Mouse (Mus musculus): ENCODE measurements around the gene Tmem164.

Gene Tmem164

DNA sequence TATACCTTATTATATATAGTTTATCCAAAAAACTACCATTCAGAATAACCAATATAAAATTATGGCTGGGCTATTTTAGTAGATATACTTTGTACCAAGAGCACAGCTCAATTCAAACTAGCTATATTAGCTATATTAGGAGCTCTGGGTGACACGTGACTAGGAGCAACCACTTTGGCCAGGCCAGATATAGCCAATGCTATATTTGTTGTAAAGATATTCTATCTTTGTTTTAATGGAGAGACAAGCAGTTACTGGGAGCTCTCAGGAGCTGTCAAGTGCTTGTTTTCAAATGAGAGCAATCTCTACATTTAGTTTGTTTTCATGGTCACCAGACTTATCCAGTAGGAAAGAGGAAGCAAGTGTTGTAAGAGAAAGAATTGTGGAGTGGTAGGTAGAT, 144.1 kb downstream of the Tmem164 start:
- no peak for DNase-seq (ENCODE audit: inconsistent age in 2 of 2, low spot score in 1 of 2)

DNA sequence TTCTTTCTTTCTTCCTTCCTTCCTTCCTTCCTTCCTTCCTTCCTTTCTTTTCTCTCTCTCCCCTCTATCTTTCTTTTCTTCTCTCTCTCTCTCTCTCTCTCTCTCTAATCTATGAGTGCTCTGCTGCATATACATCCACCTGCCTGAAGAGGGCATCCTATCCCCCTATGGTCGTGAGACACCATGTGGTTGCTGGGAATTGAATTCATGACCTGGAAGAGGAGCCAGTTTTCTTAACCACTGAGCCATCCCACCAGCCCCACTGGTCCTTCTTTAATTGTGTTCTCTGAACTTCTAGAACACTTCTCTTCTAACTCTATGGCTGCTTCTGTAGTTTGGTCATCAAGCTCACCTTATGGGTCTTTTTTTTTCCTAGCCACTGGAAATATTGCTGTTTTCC, 146.4 kb downstream of the Tmem164 start:
- DNase-seq (ENCODE audit: inconsistent age in 2 of 2, low spot score in 1 of 2) = no peak

DNA sequence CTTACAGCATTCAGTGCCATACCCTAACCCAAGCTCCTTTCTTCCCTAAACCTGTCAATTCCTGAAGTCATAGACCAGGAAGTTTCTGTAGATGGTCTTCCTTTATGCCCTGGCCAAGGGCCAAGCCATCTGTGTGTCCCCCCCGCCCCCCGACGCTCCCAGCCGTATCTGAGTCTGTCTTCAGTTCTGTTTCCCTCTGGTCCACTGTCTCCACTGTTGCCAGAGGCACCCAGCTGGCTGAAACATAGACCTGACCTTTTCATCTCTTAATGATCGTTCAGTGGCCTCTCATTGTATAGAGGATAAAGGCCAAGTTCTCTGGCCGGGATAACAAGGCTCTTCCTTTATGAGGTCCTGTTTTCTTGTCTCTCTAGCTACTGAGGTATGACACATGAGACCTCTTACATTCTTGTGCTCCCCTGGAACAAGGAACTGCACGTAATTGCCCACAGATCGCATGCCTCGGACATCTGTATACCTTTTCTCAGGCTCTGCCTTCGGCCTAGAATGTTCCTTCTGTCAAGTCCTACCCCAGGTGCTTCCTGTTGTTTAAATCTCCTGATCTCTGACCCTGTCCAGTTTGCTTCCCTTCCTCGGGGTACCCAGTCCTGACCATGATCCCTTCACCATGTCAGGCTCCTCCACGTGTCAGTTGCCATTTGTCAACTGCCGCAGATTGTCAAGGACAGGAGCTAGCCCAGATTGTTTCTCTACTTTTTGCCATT, 147.1 kb downstream of the Tmem164 start:
- DNase-seq (ENCODE audit: inconsistent age in 2 of 2, low spot score in 1 of 2) = peak in 1 of 2 experiments; percentile 70

DNA sequence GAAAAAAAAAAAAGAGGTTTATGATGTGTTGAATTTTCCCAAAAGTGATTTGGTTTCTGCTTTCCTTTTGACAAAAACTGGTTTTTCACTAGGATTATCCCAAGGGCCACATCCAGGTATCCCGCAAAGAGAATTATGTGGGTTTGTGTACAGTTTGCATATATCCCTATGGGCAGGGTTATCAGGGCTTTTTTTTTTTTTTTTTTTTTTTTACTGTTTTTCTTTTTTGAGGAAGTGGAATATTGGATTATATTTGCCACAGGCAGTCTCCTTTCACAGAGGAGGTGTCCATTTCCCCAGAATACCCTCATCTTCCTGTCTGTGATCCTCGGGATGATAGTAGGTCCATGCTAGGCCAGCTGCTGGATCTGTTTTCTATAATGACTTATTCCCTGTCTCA, 148.1 kb downstream of the Tmem164 start:
- DNase-seq (ENCODE audit: inconsistent age in 2 of 2, low spot score in 1 of 2) = no peak

DNA sequence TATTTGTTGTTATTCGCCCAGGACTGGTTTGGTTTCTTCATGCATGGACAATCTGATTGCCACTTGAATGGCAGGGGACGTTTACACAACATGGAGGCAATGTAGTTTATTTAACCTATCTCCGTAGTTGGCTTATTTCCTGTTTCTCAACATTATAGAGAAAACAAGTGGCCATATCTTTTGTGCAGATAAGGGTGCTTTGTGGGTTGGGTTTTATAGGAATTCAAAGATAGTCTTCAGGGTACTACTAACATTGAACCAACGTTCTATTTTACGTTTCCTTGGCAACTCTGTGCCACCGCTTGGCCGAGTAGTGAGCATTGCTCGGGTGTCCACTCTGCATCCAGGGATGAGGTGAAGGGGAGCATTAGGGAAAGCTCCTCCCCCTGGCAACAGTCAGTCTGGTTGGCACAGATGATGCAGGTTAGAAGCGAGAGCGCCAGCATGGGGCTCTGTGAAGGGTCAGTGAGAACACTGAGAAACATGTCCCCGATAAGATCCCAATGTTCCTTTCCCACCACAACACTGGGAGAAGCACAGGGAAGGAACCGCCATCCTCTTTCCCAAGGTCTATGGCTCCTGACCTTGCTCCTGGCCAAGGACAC, 148.8 kb downstream of the Tmem164 start:
- no peak for DNase-seq (ENCODE audit: inconsistent age in 2 of 2, low spot score in 1 of 2)

DNA sequence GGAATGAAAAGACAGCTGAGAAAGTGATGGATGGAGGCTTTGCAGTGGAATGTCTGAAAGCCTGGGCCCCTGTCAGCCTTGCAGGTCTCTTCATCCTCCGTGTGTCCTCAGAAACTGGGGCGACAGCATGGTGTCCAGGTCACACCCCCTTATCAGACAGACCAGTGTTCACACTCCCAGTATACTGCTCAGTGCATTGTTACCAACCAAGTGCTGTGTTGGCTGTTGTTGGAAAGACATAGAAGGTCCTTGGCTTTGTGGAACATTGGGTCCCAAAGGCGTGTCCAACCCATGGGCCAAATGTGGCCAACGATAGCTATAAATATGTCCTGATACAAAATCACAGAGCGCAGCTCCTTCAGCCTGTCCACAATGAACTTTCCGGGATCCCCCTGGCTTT, 149.4 kb downstream of the Tmem164 start:
- DNase-seq (ENCODE audit: inconsistent age in 2 of 2, low spot score in 1 of 2) = no peak

DNA sequence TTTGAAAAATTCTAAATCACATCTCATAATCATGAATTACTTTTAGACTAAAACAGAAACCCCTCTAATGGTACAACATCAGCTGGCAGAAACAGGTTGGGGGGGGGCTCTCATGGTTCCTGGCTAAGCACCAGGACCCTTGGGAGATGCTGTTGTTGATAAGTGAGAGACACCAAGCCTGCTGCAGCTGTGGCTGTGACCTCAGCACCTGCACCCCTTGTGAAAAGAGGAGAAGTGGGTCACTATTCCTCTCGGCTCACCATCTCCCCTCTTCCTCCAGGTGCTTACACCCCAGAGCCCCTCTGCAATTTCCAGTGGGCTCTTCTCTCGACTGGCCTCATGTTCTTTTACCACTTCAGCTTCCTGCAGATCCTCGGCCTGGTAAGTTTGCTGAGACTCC, 151.0 kb downstream of the Tmem164 start:
- DNase-seq (ENCODE audit: inconsistent age in 2 of 2, low spot score in 1 of 2) = no peak

DNA sequence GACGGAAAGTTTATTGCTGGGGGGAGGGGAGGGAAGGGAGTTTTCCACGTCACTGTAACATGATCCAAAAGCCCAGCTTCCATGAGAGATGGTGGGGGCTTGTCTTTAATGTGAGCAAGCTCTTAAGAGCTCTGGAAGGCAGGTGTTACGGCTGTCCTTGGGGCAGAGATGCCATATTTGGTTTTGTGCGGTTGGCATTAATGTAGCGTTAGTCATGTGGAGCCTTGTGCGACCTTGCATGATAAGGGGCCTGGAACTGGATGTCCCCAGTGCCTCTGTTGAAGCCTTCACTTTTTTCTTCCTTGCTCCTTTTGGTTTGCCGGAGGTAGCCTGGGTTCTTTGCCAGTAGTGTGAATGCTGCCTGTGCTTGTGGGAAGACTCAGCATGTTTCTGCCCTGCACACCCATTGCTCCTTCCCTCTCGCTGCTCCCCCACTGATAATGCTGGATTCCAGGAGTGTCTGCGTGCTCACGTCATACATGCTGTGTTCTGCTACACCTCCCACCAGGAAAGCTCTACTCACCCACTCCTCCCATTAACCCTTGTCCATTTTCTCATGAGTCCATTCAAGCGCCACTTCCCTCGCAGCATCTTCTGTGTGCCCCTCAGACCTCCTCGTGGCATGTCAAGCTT, 152.1 kb downstream of the Tmem164 start:
- peak; percentile 78 to 82 for DNase-seq (ENCODE audit: inconsistent age in 2 of 2, low spot score in 1 of 2)

DNA sequence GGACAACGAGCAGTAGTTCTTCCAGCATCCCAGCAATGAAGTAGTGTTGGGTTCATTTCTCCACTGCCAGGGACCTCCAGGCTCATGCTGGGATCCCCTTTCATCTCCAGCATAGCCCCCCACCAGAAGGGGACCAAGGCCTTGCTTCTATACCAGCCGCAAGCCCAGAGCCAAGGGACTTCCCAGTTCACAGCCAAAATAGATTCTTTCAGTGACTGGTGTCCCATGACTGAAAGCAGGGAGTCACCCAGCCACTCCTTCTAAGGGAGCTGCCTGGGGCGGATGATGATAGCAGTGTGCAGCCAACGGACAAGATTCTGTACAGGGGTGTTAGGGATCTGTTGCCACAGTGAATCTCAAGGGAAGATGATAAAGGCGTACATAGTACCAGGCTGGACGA, 153.6 kb downstream of the Tmem164 start:
- DNase-seq (ENCODE audit: inconsistent age in 2 of 2, low spot score in 1 of 2) = peak in 1 of 2 experiments; percentile 9

DNA sequence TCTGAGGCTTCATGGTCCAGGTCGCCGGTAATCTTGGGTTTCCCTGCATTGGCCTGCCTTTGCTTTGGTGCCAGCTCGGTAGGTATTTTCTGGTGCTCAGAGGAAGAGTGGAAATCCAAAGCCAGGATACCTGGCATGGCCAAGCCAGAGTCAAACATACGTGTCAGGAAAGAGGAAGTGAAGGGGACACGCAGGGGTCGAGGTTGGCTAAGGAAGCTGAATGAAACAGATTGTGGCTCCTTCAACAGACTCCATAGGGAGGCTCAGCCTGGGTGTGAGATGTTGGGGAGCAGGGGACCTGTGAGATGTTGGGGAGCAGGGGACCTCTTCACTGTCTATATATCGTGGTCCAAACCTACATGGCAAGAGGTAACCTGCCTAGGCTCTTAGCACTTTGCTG, 155.2 kb downstream of the Tmem164 start:
- no peak for DNase-seq (ENCODE audit: inconsistent age in 2 of 2, low spot score in 1 of 2)

DNA sequence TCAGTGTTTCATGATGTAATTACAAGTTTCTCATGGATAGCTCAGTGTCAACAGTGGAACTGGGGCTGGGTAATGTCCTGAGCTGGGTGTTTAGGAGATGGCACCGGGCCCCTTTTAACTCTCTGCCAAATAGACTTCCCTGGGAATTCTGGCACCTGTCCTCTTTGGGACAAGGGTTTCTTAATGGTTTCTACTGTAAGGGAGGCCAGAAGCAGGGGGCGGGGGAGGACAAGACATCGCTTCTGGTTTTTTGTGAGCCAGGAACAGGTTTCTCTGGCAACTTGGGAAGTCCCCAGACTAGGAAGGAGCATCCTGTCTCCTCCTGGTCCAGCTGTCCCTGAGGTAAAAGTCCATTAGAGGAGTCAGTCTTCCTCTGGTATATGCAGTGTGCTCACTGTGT, 156.1 kb downstream of the Tmem164 start:
- DNase-seq (ENCODE audit: inconsistent age in 2 of 2, low spot score in 1 of 2) = peak in 1 of 2 experiments; percentile 5

DNA sequence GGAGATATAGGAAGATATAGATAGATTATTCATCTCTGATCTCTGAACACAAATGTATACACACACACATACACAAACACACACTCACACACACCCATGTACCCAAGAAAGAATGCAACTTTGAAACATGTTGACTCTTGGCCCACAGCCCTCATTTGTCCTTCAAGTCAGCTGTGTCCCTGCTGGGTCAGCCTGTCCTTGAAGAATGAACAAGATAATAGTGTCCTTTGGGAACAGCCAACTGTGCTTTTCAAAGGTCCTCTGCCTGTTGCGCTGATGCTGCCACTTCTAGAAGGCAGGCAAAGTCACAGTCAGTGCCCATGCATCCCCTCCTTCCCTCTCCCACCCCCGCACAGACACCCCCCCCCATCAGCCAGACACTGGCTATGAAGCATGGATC, 157.6 kb downstream of the Tmem164 start:
- peak; percentile 66 to 77 for DNase-seq (ENCODE audit: inconsistent age in 2 of 2, low spot score in 1 of 2)

DNA sequence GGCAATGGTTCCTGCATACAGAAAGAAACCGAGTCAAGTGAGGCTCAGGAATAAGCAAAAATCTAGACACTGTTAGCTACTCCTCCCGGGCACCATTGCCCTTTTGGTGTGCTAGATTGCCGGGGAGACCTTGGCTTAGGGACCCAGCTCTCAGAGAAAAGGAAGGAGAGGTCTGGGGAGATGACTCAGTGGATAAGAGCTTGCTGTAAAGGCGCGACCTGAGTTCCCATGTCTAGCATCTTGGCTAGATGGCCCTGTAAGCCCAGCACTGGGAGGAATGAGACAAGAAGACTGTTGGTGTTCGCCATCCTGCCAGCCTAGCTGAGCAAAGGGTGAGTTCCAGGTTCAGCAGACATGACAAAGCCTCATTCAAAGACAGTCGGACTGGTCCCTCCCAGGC, 158.2 kb downstream of the Tmem164 start:
- DNase-seq (ENCODE audit: inconsistent age in 2 of 2, low spot score in 1 of 2) = peak; percentile 40 to 61

DNA sequence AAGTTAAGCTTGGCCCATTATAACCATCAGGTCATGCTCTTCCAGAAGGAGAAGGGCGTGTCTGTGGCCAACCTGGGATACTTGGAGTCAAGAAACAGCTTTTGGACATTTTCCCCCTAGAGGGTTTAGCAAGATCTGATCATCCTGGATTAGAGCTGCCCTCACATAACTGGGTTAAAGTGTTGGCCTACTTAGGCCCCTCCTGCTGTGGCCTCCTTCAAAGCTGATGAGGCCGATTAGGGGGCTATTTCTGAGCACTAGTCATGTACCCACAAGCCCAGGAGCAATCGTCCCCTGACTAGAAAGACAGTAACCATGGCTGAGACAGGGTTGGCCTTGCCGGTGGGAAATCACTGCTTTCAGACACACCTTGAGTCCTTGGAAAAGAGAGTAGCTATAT, 160.7 kb downstream of the Tmem164 start:
- no peak for DNase-seq (ENCODE audit: inconsistent age in 2 of 2, low spot score in 1 of 2)

DNA sequence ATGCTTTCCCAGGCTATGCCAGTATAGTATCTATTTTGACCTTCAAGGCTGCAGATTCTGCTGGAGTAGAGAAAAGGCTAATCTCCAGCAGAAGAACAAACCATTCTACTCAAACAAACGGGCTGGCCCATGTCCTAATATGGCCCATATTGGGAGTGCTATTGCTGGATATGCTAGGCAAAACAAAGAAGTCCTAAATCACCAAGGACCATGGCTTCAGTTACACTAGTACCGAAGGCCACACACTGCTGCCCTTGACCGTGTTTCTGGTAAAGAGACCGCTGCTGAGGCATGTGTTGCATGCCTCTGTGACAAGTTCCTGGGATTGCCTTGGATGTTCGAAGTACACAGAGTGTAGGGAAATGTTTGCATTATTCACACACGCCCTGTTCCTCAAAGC, 165.1 kb downstream of the Tmem164 start:
- DNase-seq (ENCODE audit: inconsistent age in 2 of 2, low spot score in 1 of 2) = peak; percentile 66 to 67

DNA sequence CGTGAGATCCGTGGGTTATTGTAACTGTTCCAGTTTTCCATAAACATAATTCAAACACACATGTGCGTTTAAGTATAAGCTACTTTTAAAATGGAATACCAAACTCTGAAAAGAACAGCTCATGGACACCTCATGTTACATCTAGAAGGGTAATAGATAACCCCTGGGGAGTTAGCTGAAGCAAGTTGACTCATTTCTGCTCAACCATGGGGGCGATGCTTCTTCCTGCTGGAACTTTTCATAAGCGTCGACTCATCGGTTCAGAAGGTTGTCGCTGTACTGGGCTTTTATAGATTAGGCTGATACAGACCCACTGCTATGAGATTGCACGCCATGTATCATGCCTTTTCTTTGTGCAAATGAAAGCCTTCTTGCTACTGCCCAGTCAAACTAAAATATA, 166.8 kb downstream of the Tmem164 start:
- peak in 1 of 2 experiments; percentile 40 for DNase-seq (ENCODE audit: inconsistent age in 2 of 2, low spot score in 1 of 2)

DNA sequence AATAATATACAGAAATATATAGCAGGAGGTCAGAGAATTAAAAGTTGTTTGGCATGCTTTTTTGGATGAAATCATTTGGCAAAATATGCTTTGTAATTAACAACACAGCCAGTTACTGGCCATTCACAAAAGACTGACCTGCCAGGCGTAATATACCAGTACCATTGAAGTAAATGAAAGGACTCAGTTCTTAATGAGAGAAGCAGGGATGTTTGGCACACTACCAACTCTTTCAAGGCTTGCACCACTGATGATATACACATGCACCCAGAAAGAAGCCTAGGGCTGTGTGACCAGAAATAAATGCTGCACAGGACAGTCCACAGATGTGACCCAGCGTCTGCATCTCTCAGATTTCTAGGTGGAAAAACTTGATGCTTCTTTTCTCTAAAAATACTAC, 188.6 kb downstream of the Tmem164 start:
- no peak for DNase-seq (ENCODE audit: inconsistent age in 2 of 2, low spot score in 1 of 2)

DNA sequence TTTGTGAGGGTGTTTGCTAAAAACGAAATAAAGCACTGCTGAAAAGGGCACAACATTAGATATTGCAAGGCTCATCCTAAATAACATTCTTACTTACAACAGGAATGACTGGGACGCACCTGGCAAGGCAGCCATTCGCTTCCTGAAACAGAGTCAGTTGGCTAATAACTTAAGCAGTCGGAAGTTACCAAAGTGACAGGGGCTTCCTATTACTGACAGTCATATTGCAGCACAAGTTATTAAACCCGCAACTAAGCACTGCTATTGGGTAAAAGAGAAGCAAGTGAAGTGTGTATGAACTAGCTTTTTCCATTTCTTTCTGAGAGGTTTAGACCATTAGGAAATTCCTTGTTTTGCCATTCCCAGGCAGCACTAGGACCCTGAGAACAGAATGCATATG, 201.0 kb downstream of the Tmem164 start:
- no peak for DNase-seq (ENCODE audit: inconsistent age in 2 of 2, low spot score in 1 of 2)

DNA sequence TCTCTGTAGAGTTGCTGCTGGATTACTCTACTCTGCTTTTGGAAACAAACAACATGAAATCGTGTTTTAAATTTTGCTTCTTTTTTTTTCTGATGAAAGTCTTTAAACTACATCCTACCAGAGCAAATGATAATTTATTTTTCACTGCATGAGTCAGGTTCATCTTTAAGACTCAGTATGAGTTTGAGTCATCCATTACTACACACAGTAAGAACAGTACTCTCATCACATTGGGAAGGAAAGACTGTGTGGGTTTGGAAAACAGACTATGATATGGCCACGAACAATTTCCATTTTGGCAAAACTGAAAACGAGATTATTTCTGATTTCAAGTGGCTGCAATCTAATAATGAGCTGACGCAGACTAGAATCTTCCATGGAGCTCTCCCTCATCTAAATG, 202.4 kb downstream of the Tmem164 start:
- DNase-seq (ENCODE audit: inconsistent age in 2 of 2, low spot score in 1 of 2) = no peak

DNA sequence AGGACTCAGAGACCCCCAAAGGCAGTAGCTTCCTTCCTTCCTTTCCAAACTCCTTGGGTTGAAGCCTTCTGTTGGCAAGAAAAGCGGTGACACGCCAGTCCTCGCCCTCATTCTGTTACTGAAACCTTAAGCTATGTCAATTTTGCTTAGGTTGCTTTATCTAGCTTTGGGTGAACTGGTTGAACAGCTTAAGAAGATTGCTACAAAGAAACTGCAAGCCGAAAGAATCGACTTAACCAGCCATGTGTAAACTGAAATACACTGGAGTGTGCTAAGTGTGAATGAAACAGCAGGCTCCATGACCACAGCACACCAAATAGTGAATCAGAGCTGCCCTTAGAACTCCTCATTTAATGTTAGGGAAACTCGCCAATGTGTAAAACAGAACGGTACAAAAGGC, 204.8 kb downstream of the Tmem164 start:
- no peak for DNase-seq (ENCODE audit: inconsistent age in 2 of 2, low spot score in 1 of 2)

Measured in adrenal gland, adult (tissue).